Mouse (Mus musculus) myocyte (in vitro differentiated cells): ENCODE measurements at regions not wholly inside any gene's neighbourhood (a gene's known extent, or its start where the extent isn't known, plus 50 kb on each side); places are given as distances from the start of the nearest gene placed in this dataset.

Source experiments
- H3K27me3 ChIP-seq: one replicate; pipeline ENCODE4 v1.6.1; 2011; ENCODE audit not compliant: control insufficient read depth, insufficient read depth, insufficient read length
- H3K36me3 ChIP-seq: one replicate; pipeline ENCODE4 v1.6.1; 2011; ENCODE audit not compliant: control insufficient read depth, insufficient read depth
- H3K4me2 ChIP-seq: one replicate; pipeline ENCODE4 v1.6.1; 2011; ENCODE audit warnings: low read depth, control low read depth
- H3K4me3 ChIP-seq: one replicate; pipeline ENCODE4 v1.5.1; 2011; ENCODE audit warnings: mild to moderate bottlenecking, control low read depth, moderate library complexity
- H3K79me2 ChIP-seq: one replicate; pipeline ENCODE4 v1.6.1; 2011; ENCODE audit not compliant: control insufficient read depth, insufficient read depth
- H3ac ChIP-seq: one replicate; pipeline ENCODE4 v1.6.1; 2011; ENCODE audit not compliant: control insufficient read depth, insufficient read length
- CEBPB ChIP-seq: IDR thresholded peaks from 2 replicates; pipeline ENCODE4 v1.6.1; 2011; ENCODE audit warnings: mild to moderate bottlenecking, moderate library complexity; ENCODE audit not compliant: poor library complexity, insufficient read depth, severe bottlenecking
- E2F4 ChIP-seq: IDR thresholded peaks from one replicate; pipeline ENCODE4 v1.6.1; 2011; ENCODE audit warnings: mild to moderate bottlenecking, control low read depth, moderate library complexity; ENCODE audit not compliant: insufficient read depth
- MAX ChIP-seq: IDR thresholded peaks from one replicate; pipeline ENCODE4 v1.6.1; 2011; ENCODE audit warnings: low read depth, mild to moderate bottlenecking, control low read depth
- MYOD1 ChIP-seq, 3 experiments: IDR thresholded peaks; one replicate each; pipeline ENCODE4 v1.6.1; 2011; ENCODE audit warnings: control low read depth in 2 of 3, low read depth in 2 of 3, mild to moderate bottlenecking in 2 of 3, moderate library complexity in 1 of 3; ENCODE audit not compliant: insufficient read length in 2 of 3, control insufficient read depth in 1 of 3
- MYOG ChIP-seq, 3 experiments: IDR thresholded peaks; one replicate each; pipeline ENCODE4 v1.6.1; 2011; ENCODE audit warnings: control low read depth in 2 of 3, low read depth in 2 of 3, mild to moderate bottlenecking in 2 of 3; ENCODE audit not compliant: insufficient read length in 2 of 3, control insufficient read depth in 1 of 3, insufficient read depth in 1 of 3
- POLR2A ChIP-seq: IDR thresholded peaks from one replicate; pipeline ENCODE4 v1.6.1; 2011; ENCODE audit warnings: low read depth, mild to moderate bottlenecking, control low read depth, moderate library complexity; ENCODE audit not compliant: insufficient read length
- POLR2AphosphoS2 ChIP-seq: IDR thresholded peaks from one replicate; pipeline ENCODE4 v1.6.1; 2011; ENCODE audit warnings: low read depth, control low read depth; ENCODE audit not compliant: insufficient read length
- REST ChIP-seq: IDR thresholded peaks from one replicate; pipeline ENCODE4 v1.6.1; 2011; ENCODE audit warnings: mild to moderate bottlenecking, control low read depth, moderate library complexity; ENCODE audit not compliant: insufficient read depth, insufficient read length
- SRF ChIP-seq: IDR thresholded peaks from one replicate; pipeline ENCODE4 v1.6.1; 2011; ENCODE audit warnings: low read depth; ENCODE audit not compliant: control insufficient read depth, insufficient read length
- TCF12 ChIP-seq: IDR thresholded peaks from one replicate; pipeline ENCODE4 v1.6.1; 2011; ENCODE audit warnings: mild to moderate bottlenecking, control low read depth; ENCODE audit not compliant: poor library complexity, insufficient read depth, severe bottlenecking
- TCF3 ChIP-seq: IDR thresholded peaks from one replicate; pipeline ENCODE4 v1.6.1; 2011; ENCODE audit warnings: low read depth, control low read depth; ENCODE audit not compliant: insufficient read length
- USF1 ChIP-seq: IDR thresholded peaks from one replicate; pipeline ENCODE4 v1.6.1; 2011; ENCODE audit warnings: low read depth, mild to moderate bottlenecking, control low read depth, moderate library complexity

DNA sequence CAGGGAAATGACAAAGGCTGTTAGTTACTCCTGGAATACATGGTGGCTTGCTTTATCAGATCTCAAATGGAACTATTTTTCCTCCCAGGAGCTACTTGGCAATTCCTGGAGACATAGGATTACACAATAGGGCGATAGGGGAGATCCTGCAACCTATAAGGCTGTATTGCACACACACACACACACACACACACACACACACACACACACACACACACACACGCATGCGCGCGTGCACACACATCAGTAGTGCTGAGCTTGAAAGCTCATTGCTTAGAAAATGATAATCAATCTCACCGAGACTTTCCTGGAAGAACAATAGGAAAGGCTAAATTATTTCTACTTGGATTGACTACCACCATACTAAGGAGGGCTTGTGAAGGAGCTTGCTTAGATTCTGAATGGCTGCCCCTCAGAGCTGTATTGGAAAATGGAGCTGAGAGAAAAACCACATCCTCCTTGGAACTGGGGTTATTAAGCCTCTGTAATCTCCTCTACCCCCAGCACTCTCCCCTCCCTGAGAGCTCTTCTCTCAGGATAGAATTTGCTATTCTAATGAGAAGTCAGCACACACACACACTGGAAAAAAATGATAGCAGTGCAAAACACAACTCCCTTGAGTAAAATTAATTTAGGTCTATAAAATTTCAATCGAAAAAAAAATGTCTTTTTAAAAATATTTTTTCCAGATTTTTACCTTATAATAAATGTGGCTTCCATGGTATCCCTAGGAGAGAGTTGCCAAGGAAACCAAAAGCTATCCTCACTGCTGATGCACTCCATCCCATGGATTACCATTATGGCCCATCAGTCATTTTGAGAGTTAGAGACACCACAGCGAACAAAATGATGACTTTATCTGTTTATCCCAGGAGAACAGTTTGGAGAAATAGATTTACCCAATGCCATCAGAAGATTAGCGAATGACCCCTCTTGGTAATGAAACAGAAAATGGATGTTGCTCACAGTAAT lies 217.1 kb upstream of the Slco3a1 start:
- TF ChIP-seq MYOG (IDR thresholded peaks at IDR 0.05; ENCODE audit: control insufficient read depth in 1 of 3, insufficient read depth in 1 of 3, insufficient read length in 2 of 3, low read depth in 2 of 3) (no peak), REST (no peak), POLR2AphosphoS2 (no peak), MAX (no peak), E2F4 (no peak), MYOD1 (IDR thresholded peaks at IDR 0.05; ENCODE audit: control insufficient read depth in 1 of 3, insufficient read length in 2 of 3, low read depth in 2 of 3) (no peak), CEBPB (no peak)
- Histone ChIP-seq H3K4me3 (no peak overlapping the region), H3K27me3 (no peaks in the 10 kb centered on the region), H3K36me3 (no peaks in the 10 kb centered on the region), H3K79me2 (no peaks in the 10 kb centered on the region), H3K4me2 (no peak overlapping the region), H3ac (no peak overlapping the region)

DNA sequence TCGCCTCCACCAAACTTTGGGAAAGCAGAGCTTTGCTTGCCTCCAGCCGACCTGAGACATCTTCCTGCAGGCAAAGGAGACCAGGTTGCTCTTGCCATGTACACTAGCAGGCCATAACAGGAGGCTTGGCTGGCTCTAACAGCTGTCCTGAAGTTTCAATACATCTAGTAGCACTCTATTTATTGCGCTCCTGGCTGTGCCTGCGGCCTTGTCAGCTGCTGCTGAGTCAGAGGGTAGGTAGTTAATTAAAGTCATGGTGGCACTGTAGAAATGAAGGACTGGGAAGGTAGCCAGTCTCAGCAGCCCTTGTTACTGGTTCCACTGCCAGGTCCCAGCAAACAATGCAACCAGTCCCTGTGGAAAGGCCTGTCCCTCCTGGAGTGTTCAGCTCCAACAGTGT lies 212.0 kb upstream of the Slco3a1 start:
- H3K79me2 ChIP-seq = no peaks in the 10 kb centered on the region
- TF ChIP-seq TCF3 (no peak), MYOG (IDR thresholded peaks at IDR 0.05; ENCODE audit: control insufficient read depth in 1 of 3, insufficient read depth in 1 of 3, insufficient read length in 2 of 3, low read depth in 2 of 3) (peak in 2 of 3 experiments; percentile 59 to 83), TCF12 (peak; percentile 38), MYOD1 (IDR thresholded peaks at IDR 0.05; ENCODE audit: control insufficient read depth in 1 of 3, insufficient read length in 2 of 3, low read depth in 2 of 3) (peak; percentile 19 to 81 (median 25))
- H3K36me3 ChIP-seq = no peaks in the 10 kb centered on the region
- no peaks in the 10 kb centered on the region for H3K27me3 ChIP-seq
- H3K4me2 ChIP-seq = peak overlapping the region; percentile 4
- no peak overlapping the region for H3K4me3 ChIP-seq
- no peak overlapping the region for H3ac ChIP-seq

DNA sequence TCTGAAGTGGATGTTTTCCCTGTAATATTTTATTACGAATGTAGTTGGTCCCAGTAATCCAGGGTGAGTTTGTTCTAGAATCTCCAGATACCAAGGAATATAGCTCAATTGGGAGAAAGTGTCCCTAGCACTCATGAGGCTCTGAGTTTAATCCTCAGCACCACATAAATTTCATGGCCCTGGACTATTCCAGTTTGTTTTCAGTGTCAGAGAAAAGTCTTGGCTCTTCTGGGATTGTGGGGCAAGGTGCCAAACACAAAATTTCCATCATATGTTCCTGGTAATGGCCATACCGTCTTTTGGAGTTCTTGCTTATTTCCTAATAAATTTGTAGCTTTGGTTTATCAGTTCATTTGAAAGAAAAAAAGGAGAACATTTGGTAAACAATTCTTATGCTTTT lies 202.9 kb upstream of the Slco3a1 start:
- Histone ChIP-seq H3K36me3 (no peaks in the 10 kb centered on the region), H3K79me2 (no peaks in the 10 kb centered on the region), H3K4me3 (no peak overlapping the region), H3ac (no peak overlapping the region), H3K4me2 (no peak overlapping the region), H3K27me3 (no peaks in the 10 kb centered on the region)
- TF ChIP-seq CEBPB (no peak), POLR2AphosphoS2 (no peak), USF1 (no peak), E2F4 (no peak), POLR2A (no peak), MAX (no peak), MYOD1 (IDR thresholded peaks at IDR 0.05; ENCODE audit: control insufficient read depth in 1 of 3, insufficient read length in 2 of 3, low read depth in 2 of 3) (no peak), TCF12 (no peak), TCF3 (no peak), REST (no peak), SRF (no peak), MYOG (IDR thresholded peaks at IDR 0.05; ENCODE audit: control insufficient read depth in 1 of 3, insufficient read depth in 1 of 3, insufficient read length in 2 of 3, low read depth in 2 of 3) (no peak)

DNA sequence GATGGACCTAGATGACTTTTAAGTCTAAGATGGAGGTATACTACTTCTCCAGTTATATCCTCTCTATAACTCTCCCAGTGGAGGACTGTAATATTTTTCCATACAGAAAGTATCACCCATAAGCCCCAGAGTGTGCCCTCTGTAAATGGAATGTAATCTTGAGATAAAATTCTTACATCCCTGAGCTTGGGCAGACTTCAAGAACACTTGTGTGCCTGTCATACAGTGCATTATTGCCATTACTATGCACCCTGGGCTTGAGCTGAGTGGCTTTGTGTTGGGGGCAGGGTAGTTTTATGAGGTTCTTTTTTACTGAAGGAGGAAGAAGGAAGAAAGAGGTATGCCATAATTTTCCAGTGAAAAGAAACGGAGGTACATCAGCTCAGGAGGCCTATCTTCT lies 193.1 kb upstream of the Slco3a1 start:
- H3K27me3 ChIP-seq = no peaks in the 10 kb centered on the region
- no peak overlapping the region for H3ac ChIP-seq
- TF ChIP-seq CEBPB = no peak
- TF ChIP-seq USF1 = no peak
- TF ChIP-seq TCF12 = no peak
- no peak for TF ChIP-seq MYOD1 (IDR thresholded peaks at IDR 0.05; ENCODE audit: control insufficient read depth in 1 of 3, insufficient read length in 2 of 3, low read depth in 2 of 3)
- TF ChIP-seq MYOG (IDR thresholded peaks at IDR 0.05; ENCODE audit: control insufficient read depth in 1 of 3, insufficient read depth in 1 of 3, insufficient read length in 2 of 3, low read depth in 2 of 3) = no peak
- no peak for TF ChIP-seq POLR2AphosphoS2
- no peak for TF ChIP-seq MAX
- no peak for TF ChIP-seq POLR2A
- TF ChIP-seq E2F4 = no peak
- no peak for TF ChIP-seq TCF3
- no peak for TF ChIP-seq REST
- no peak for TF ChIP-seq SRF
- no peaks in the 10 kb centered on the region for H3K79me2 ChIP-seq
- H3K4me3 ChIP-seq = no peak overlapping the region
- no peaks in the 10 kb centered on the region for H3K36me3 ChIP-seq
- no peak overlapping the region for H3K4me2 ChIP-seq
